In the genomic region with DNA sequence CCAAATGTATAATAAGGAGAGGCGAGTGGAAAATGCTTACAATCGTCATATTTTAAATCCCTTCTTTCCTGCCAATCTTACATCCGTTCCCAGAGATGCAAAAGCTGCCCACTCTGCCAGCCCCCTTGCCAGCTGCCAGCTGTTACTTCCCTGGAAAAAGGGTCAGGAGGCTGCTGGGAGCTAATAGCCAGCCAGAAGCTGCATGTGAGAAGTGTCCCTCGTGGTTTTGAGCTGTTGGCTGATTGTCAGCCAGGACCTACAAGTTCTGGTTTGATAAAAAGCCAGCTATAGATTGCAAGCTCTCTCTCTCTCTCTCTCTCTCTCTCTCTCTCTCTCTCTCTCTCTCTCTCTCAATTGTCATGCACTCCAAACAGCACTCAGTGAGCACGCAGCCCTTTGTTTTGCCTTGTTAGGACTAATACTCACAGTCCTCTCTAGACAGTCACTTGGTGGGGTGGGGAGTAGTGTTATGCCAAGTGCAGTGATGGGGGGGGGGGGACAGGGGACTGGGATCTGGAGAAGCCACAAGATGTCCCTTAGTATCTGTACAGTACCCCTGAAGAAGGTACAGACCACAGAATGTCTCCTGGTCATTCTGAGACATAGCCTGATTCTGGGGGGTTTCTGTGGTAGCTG, we compare ENCODE assay signal across 10 mouse cellular contexts. TPM values are rescaled to one million over a fixed set of nuclear protein-coding genes. Genes with fewer than 3 reads are reported as not detected.
A peak's percentile ranks its signal among the peaks of the same experiment; 100 is the strongest.
DNase-seq lines count a peak whose midpoint lies in the region; ATAC-seq and TF ChIP-seq lines count a peak whose summit lies in the region.
"Had no signal": no experiment of that assay in that cellular context is flagged by ENCODE, and none has a peak within 500 bp of the region (broad histone marks: within the 10 kb centered on the region; RNA-seq: fewer than 3 reads in every experiment).

No protein-coding gene starts in this region.

- no peaks in the 10 kb centered on the region for H3K27me3 ChIP-seq in lung, postnatal 0 days (replicated peaks; ENCODE audit: insufficient read depth, low read length)
- H3K27me3 ChIP-seq in forebrain, embryonic 10.5 days (ENCODE audit: poor library complexity, severe bottlenecking) = peaks cover 4% of the 10 kb centered on the region
- no peaks in the 10 kb centered on the region for H3K27me3 ChIP-seq in hindbrain, embryonic 16.5 days (replicated peaks; ENCODE audit: control insufficient read depth, insufficient read depth, low read length)
- no peaks in the 10 kb centered on the region for H3K27me3 ChIP-seq in neural tube, embryonic 15.5 days (replicated peaks)
- H3K27me3 ChIP-seq: Patski had no signal

- no peak overlapping the region for H3K4me3 ChIP-seq in lung, postnatal 0 days (ENCODE audit: low read depth, low read length)
- H3K4me3 ChIP-seq in forebrain, embryonic 10.5 days = no peak overlapping the region
- no peak overlapping the region for H3K4me3 ChIP-seq in hindbrain, embryonic 16.5 days (ENCODE audit: low read length)
- no peak overlapping the region for H3K4me3 ChIP-seq in neural tube, embryonic 15.5 days (replicated peaks)

- H3K4me2 ChIP-seq in lung, postnatal 0 days (replicated peaks; ENCODE audit: low read depth, low read length) = no peak overlapping the region
- no peak overlapping the region for H3K4me2 ChIP-seq in hindbrain, embryonic 16.5 days (ENCODE audit: low read length)
- no peak overlapping the region for H3K4me2 ChIP-seq in neural tube, embryonic 15.5 days

- peak; percentile 23 for DNase-seq in lung, postnatal 0 days (ENCODE audit: low spot score)
- DNase-seq in lung, postnatal 25 days (ENCODE audit: low spot score) = no peak
- no peak for DNase-seq in forebrain, embryonic 10.5 days (ENCODE audit: extremely low spot score, low spot score)
- DNase-seq in layer of hippocampus, adult 11-12 months (ENCODE audit: low spot score) = no peak
- DNase-seq: heart, postnatal 36 days had no signal

- TF ChIP-seq EP300 in lung, postnatal 0 days (IDR thresholded peaks at IDR 0.05) = no peak

- H3K27ac ChIP-seq in lung, postnatal 0 days (ENCODE audit: low read length) = no peak overlapping the region
- H3K27ac ChIP-seq in forebrain, embryonic 10.5 days = 0 out of 2 replicates have a peak overlapping the region, but pooled peaks have one; percentile 62
- peak overlapping the region; percentile 68 for H3K27ac ChIP-seq in hindbrain, embryonic 16.5 days (ENCODE audit: low read depth, low read length)
- peak overlapping the region; percentile 86 for H3K27ac ChIP-seq in neural tube, embryonic 15.5 days (replicated peaks)
- H3K27ac ChIP-seq: macrophage had no signal

- no peaks in the 10 kb centered on the region for H3K9me3 ChIP-seq in lung, postnatal 0 days (ENCODE audit: low read length)
- no peaks in the 10 kb centered on the region for H3K9me3 ChIP-seq in forebrain, embryonic 10.5 days
- no peaks in the 10 kb centered on the region for H3K9me3 ChIP-seq in hindbrain, embryonic 16.5 days (ENCODE audit: control insufficient read depth, low read length)
- H3K9me3 ChIP-seq in neural tube, embryonic 15.5 days (replicated peaks) = no peaks in the 10 kb centered on the region

- TF ChIP-seq CTCF in lung, postnatal 0 days (IDR thresholded peaks at IDR 0.05) = no peak

- peak; percentile 41; the same call in 1 of the 2 replicates for ATAC-seq in lung, postnatal 0 days
- peak; percentile 55 for ATAC-seq in hindbrain, embryonic 16.5 days
- ATAC-seq in neural tube, embryonic 15.5 days (ENCODE audit: low FRiP score) = peak; percentile 43; the same call in 1 of the 2 replicates
- ATAC-seq in megakaryocyte progenitor cell, adult 5-6 weeks (replicated peaks; ENCODE audit: poor library complexity) = no peak
- ATAC-seq: Patski had no signal

- H3K4me1 ChIP-seq in lung, postnatal 0 days (ENCODE audit: insufficient read depth, low read depth, low read length) = no peaks in the 10 kb centered on the region
- H3K4me1 ChIP-seq in forebrain, embryonic 10.5 days = peaks cover 35% of the 10 kb centered on the region
- H3K4me1 ChIP-seq in hindbrain, embryonic 16.5 days (ENCODE audit: control insufficient read depth, insufficient read depth, low read depth, low read length) = peaks cover 21% of the 10 kb centered on the region
- H3K4me1 ChIP-seq in neural tube, embryonic 15.5 days = peaks cover 30% of the 10 kb centered on the region

- H3K9ac ChIP-seq in lung, postnatal 0 days (replicated peaks; ENCODE audit: low read depth) = no peak overlapping the region
- H3K9ac ChIP-seq in hindbrain, embryonic 16.5 days (ENCODE audit: low read depth, low read length) = peak overlapping the region; percentile 29
- H3K9ac ChIP-seq in neural tube, embryonic 15.5 days (replicated peaks) = peak overlapping the region; percentile 30

- WGBS in lung, postnatal 0 days = 45% methylated on average over 5 of the region's 5 CpGs
- WGBS in forebrain, embryonic 10.5 days = 78% methylated on average over 5 of the region's 5 CpGs
- whole genome bisulfite sequencing in hindbrain, embryonic 16.5 days = 21% methylated on average over 5 of the region's 5 CpGs
- WGBS in neural tube, embryonic 15.5 days = 29% methylated on average over 5 of the region's 5 CpGs

- no peaks in the 10 kb centered on the region for H3K36me3 ChIP-seq in lung, postnatal 0 days (ENCODE audit: insufficient read depth, low read length)
- H3K36me3 ChIP-seq in forebrain, embryonic 10.5 days (replicated peaks) = no peaks in the 10 kb centered on the region
- no peaks in the 10 kb centered on the region for H3K36me3 ChIP-seq in hindbrain, embryonic 16.5 days (ENCODE audit: control insufficient read depth, insufficient read depth, low read length)
- H3K36me3 ChIP-seq in neural tube, embryonic 15.5 days = no peaks in the 10 kb centered on the region

RNA-seq across cellular contexts. Expression of gene Traf3ip2, which starts 25.3 kb away (rescaled TPM):
- 30.6 and 31.7 TPM in 2 replicates for polyA plus RNA-seq in lung, postnatal 0 days (2015; fragmentation: Nextera tagmentation; extraction: Ambion mirVana)
- polyA plus RNA-seq in forebrain, embryonic 10.5 days (2016; fragmentation: Nextera tagmentation; extraction: Ambion mirVana) = 10.3 and 11.7 TPM in 2 replicates
- 6.7 and 8.0 TPM in 2 replicates for polyA plus RNA-seq in hindbrain, embryonic 16.5 days (2015; fragmentation: Nextera tagmentation; extraction: Ambion mirVana)
- polyA plus RNA-seq in neural tube, embryonic 15.5 days (2015; fragmentation: Nextera tagmentation; extraction: Ambion mirVana) = 3.8 and 9.4 TPM in 2 replicates
- 11.2 and 11.6 TPM in 2 replicates for total RNA-seq in megakaryocyte progenitor cell, adult 5-6 weeks (2015)
- total RNA-seq in megakaryocyte progenitor cell, adult 5-6 weeks (2017) = 1.5 and 4.3 TPM in 2 replicates
